Mouse (Mus musculus) ES-E14 (cell line): ENCODE measurements around the gene Rprd1b. TPM values are rescaled to one million over a fixed set of nuclear protein-coding genes. Genes with fewer than 3 reads are reported as not detected.

ENCODE experiments used
- DNase-seq: peaks from one replicate; pipeline ENCODE4 v3.0.0-alpha.2; 2013; ENCODE audit warnings: low read depth, low spot score
- H3K27ac ChIP-seq: 2 replicates; pipeline ENCODE4 v1.5.1; 2012; ENCODE audit warnings: low read depth, mild to moderate bottlenecking, low read length, moderate library complexity, mixed read lengths; ENCODE audit not compliant: poor library complexity, insufficient read depth, severe bottlenecking
- H3K36me3 ChIP-seq: 2 replicates; pipeline ENCODE4 v1.6.1; 2012; ENCODE audit warnings: mild to moderate bottlenecking, low read length, moderate library complexity, mixed read lengths; ENCODE audit not compliant: control insufficient read depth, poor library complexity, insufficient read depth, severe bottlenecking
- H3K4me1 ChIP-seq, 2 experiments: fragments of 150-350 bp in 1 of 2; sonication (generic) in 1 of 2; 2 replicates each; pipeline ENCODE4 v1.6.1; 2012; ENCODE audit warnings: low read length in 2 of 2, mild to moderate bottlenecking in 1 of 2, mixed read lengths in 1 of 2; ENCODE audit not compliant: control insufficient read depth in 2 of 2, insufficient read depth in 2 of 2, poor library complexity in 1 of 2
- H3K4me3 ChIP-seq, 2 experiments: fragments of 150-350 bp in 1 of 2; sonication (generic) in 1 of 2; 2 replicates each; pipeline ENCODE4 v1.5.1; 2012; ENCODE audit warnings: low read length in 2 of 2, low read depth in 1 of 2, mild to moderate bottlenecking in 1 of 2, mixed read lengths in 1 of 2; ENCODE audit not compliant: insufficient read depth in 1 of 2, poor library complexity in 1 of 2, severe bottlenecking in 1 of 2
- H3K9ac ChIP-seq: 2 replicates; pipeline ENCODE4 v1.6.1; 2012; ENCODE audit warnings: low read depth, mild to moderate bottlenecking, low read length, mixed read lengths; ENCODE audit not compliant: poor library complexity, insufficient read depth, severe bottlenecking
- H3K9me3 ChIP-seq: fragments of 150-350 bp; sonication (generic); 2 replicates; pipeline ENCODE4 v1.6.1; 2012; ENCODE audit warnings: low read depth, mild to moderate bottlenecking, low read length; ENCODE audit not compliant: control insufficient read depth, insufficient read depth
- CHD2 ChIP-seq: IDR thresholded peaks from 2 replicates; pipeline ENCODE4 v1.6.1; 2014; ENCODE audit warnings: mild to moderate bottlenecking, low read depth, low read length, inconsistent platforms
- HCFC1 ChIP-seq: IDR thresholded peaks from 2 replicates; pipeline ENCODE4 v1.6.1; 2012; ENCODE audit warnings: low read length, inconsistent platforms, borderline replicate concordance; ENCODE audit not compliant: insufficient read depth
- MAFK ChIP-seq: IDR thresholded peaks from 2 replicates; pipeline ENCODE4 v1.6.1; 2014; ENCODE audit warnings: mild to moderate bottlenecking, low read depth, low read length, inconsistent platforms; ENCODE audit not compliant: insufficient read depth
- ZC3H11A ChIP-seq: IDR thresholded peaks from 2 replicates; pipeline ENCODE4 v1.6.1; 2012; ENCODE audit warnings: low read depth, mild to moderate bottlenecking, inconsistent platforms, low read length, borderline replicate concordance
- ZNF384 ChIP-seq: IDR thresholded peaks from 2 replicates; pipeline ENCODE4 v1.6.1; 2012; ENCODE audit warnings: low read depth, low read length, inconsistent platforms
- in situ Hi-C, 2 experiments: fragments of 600-800 bp; cut with MboI; formaldehyde crosslinking; loops; one replicate each; pipeline ENCODE4 v1.15.1; 2025; ENCODE audit warnings: low sequenced_read_pairs in 2 of 2, inconsistent platforms in 1 of 2; ENCODE audit not compliant: unreplicated experiment in 2 of 2
- total RNA-seq: library from RNA; depleted of rRNA; stranded (reverse); fragments of 300-350 nt; gene quantifications from 2 replicates; pipeline ENCODE4 v1.2.3, GENCODE M21; 2012

Rprd1b gene
- total RNA-seq, 1 experiment: 13.1 TPM

DNA sequence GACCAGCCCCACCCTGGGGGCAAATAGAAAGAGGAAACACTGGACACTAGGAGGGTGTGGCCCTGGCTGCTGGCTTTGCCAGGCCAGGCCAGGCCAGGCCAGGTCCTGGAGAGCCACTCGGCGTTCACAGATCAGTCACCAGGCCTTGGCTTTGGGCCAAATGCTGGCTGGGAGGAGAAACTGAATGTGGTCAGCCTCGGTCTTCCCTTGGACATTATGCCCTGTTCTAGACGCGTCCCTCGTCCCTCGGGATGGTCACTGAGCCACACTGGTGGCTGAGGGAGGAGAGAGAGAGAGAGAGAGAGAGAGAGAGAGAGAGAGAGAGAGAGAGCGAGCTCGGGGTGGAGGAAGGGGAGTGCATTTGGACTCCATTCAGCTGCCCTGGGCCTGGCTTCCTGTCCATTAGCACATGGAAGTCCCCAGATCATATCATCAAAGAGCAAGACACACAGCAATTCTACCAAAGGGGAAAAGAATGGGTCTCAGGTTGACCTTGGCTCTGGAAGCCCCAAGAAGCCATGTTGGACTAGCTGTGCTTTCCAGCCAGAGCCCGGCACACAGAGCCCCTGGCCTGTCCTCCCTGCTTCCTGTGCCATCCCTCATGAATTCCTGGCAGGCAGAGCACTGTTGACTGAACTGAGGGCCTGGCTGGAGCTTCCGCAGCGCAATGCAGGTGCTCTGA lies 93.5 kb downstream of the Rprd1b start:
- in situ Hi-C loops: no loop called here
- Histone ChIP-seq H3K4me1 (no peaks in the 10 kb centered on the region), H3K36me3 (no peaks in the 10 kb centered on the region), H3K27ac (no peak overlapping the region), H3K4me3 (no peak overlapping the region), H3K9me3 (no peaks in the 10 kb centered on the region), H3K9ac (no peak overlapping the region)
- DNase-seq: no peak
- no peak for TF ChIP-seq HCFC1
- no peak for TF ChIP-seq ZNF384
- TF ChIP-seq MAFK: no peak
- no peak for TF ChIP-seq ZC3H11A
- TF ChIP-seq CHD2: no peak

DNA sequence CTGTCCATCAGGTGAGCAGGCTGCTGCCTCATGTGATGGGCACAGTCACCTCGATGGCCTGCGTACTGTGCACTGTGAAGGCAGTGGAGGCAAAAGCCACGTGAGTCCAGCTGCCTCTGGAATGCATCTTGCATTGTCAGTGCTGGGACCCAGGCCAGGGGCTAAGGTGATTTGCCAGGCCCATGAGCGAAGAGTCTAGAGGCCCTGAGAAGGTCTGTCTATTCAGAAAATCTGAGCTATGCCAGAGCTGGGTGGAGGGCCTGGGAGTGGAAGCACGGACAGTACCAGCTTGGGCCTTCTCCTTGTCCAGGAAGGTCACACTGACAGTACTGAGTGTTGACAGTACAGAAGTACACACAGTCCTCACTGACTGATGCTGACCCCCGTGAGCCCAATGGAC lies 94.5 kb downstream of the Rprd1b start:
- no peak for DNase-seq
- Histone ChIP-seq H3K27ac (no peak overlapping the region), H3K36me3 (no peaks in the 10 kb centered on the region), H3K4me3 (no peak overlapping the region), H3K9me3 (no peaks in the 10 kb centered on the region), H3K4me1 (no peaks in the 10 kb centered on the region), H3K9ac (no peak overlapping the region)
- TF ChIP-seq CHD2 (no peak), ZC3H11A (no peak), ZNF384 (no peak), HCFC1 (no peak), MAFK (no peak)
- in situ Hi-C loops: no loop called here

DNA sequence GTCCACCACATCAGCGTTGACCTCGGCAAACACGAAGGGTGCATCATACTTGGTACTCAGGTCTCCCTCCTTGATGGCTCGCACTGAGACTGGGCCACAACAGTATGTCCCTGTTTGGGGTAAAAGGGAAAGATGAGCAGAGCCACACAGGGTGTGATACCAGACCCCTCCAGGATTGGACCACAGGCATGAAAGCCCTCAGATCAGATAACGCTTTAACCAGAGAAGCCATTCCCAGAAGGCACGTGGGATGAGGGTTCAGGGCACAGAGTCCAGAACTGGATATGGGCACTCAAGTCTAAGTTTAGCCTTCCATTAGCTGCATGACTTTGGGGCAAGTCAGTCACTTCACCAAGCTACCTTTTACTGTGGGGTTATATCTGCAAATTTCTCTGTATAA lies 98.9 kb downstream of the Rprd1b start:
- H3K4me1 ChIP-seq: peaks cover 0 to 1% of the 10 kb centered on the region in 2 experiments; a peak in 1 of 4 replicates
- TF ChIP-seq ZC3H11A: no peak
- TF ChIP-seq ZNF384: no peak
- no peak for TF ChIP-seq CHD2
- TF ChIP-seq MAFK: no peak
- TF ChIP-seq HCFC1: no peak
- H3K9me3 ChIP-seq: no peaks in the 10 kb centered on the region
- H3K27ac ChIP-seq: no peak overlapping the region; the same call in 1 of the 2 replicates
- no peak for DNase-seq
- in situ Hi-C loops: no loop called here
- H3K4me3 ChIP-seq: no peak overlapping the region
- H3K36me3 ChIP-seq: no peaks in the 10 kb centered on the region
- no peak overlapping the region for H3K9ac ChIP-seq

DNA sequence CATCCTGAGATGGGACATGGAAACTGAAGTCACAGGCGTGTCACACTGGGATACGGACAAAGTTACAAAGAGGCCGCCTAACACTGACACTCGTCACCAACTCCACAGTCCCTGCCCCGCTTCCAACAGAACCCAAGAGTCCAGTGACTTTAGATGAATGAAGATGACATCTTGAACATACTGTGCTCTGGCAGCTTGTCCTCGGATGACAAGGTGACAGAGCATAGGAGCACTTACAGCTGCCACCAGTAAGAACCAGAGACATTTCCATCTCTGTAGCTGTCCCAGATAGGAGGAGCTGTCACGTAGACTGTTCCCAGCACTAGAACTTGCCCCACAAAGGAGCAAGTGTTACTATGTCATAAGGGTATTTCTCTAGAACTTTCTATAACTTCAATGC lies 99.6 kb downstream of the Rprd1b start:
- no peak for DNase-seq
- Histone ChIP-seq H3K9ac (no peak overlapping the region), H3K4me3 (no peak overlapping the region), H3K9me3 (no peaks in the 10 kb centered on the region), H3K4me1 (peaks cover 0 to 1% of the 10 kb centered on the region in 2 experiments; a peak in 1 of 4 replicates), H3K36me3 (no peaks in the 10 kb centered on the region), H3K27ac (no peak overlapping the region)
- TF ChIP-seq MAFK (no peak), ZNF384 (no peak)
- in situ Hi-C loops: no loop called here
